Mouse (Mus musculus) MEL (cell line): ENCODE data around the gene Ccdc80. TPM values are rescaled to one million over a fixed set of nuclear protein-coding genes. Genes with fewer than 3 reads are reported as not detected.
A peak's percentile ranks its signal among the peaks of the same experiment; 100 is the strongest.

Experiments used
- DNase-seq: peaks from one replicate; pipeline ENCODE4 v3.0.0; 2011; ENCODE audit warnings: low read depth, low spot score
- H3K27ac ChIP-seq: 2 replicates; pipeline ENCODE4 v1.5.1; 2012; ENCODE audit warnings: low read depth, mild to moderate bottlenecking, control low read depth, low read length, moderate library complexity; ENCODE audit not compliant: control insufficient read depth
- H3K27me3 ChIP-seq, 2 experiments: fragments of 150-350 bp in 1 of 2; sonication (generic) in 1 of 2; 2 replicates each; pipeline ENCODE4 v1.6.1; 2012; ENCODE audit warnings: low read length in 2 of 2, mild to moderate bottlenecking in 2 of 2, improper control_type of control experiment in 1 of 2, moderate library complexity in 1 of 2; ENCODE audit not compliant: insufficient read depth in 2 of 2, control insufficient read depth in 1 of 2
- H3K36me3 ChIP-seq, 2 experiments: 2 replicates each; pipeline ENCODE4 v1.6.1; 2012 to 2014; ENCODE audit warnings: low read length in 2 of 2, improper control_type of control experiment in 1 of 2, inconsistent platforms in 1 of 2, mild to moderate bottlenecking in 1 of 2; ENCODE audit not compliant: insufficient read depth in 2 of 2, control insufficient read depth in 1 of 2
- H3K4me1 ChIP-seq, 2 experiments: fragments of 150-350 bp in 1 of 2; sonication (generic) in 1 of 2; 2 replicates each; pipeline ENCODE4 v1.6.1; 2012; ENCODE audit warnings: low read length in 2 of 2, improper control_type of control experiment in 1 of 2, mild to moderate bottlenecking in 1 of 2; ENCODE audit not compliant: insufficient read depth in 2 of 2, control insufficient read depth in 1 of 2
- H3K4me3 ChIP-seq, 2 experiments: fragments of 150-350 bp in 1 of 2; sonication (generic) in 1 of 2; 2 replicates each; pipeline ENCODE4 v1.5.1; 2012; ENCODE audit warnings: low read depth in 2 of 2, low read length in 2 of 2, mild to moderate bottlenecking in 2 of 2, moderate library complexity in 2 of 2, control low read depth in 1 of 2, improper control_type of control experiment in 1 of 2; ENCODE audit not compliant: control insufficient read depth in 1 of 2, insufficient read depth in 1 of 2
- H3K79me2 ChIP-seq: 2 replicates; pipeline ENCODE4 v1.6.1; 2012; ENCODE audit warnings: mild to moderate bottlenecking, low read length, moderate library complexity; ENCODE audit not compliant: control insufficient read depth, poor library complexity, insufficient read depth
- H3K9ac ChIP-seq: 2 replicates; pipeline ENCODE4 v1.6.1; 2012; ENCODE audit warnings: low read depth, mild to moderate bottlenecking, control low read depth, low read length, moderate library complexity; ENCODE audit not compliant: control insufficient read depth, poor library complexity, severe bottlenecking
- H3K9me3 ChIP-seq: fragments of 150-350 bp; sonication (generic); replicated peaks from 2 replicates; pipeline ENCODE4 v1.6.1; 2012; ENCODE audit warnings: mild to moderate bottlenecking, low read length, improper control_type of control experiment, moderate library complexity; ENCODE audit not compliant: insufficient read depth
- CHD1 ChIP-seq: IDR thresholded peaks from 2 replicates; pipeline ENCODE4 v1.6.1; 2012; ENCODE audit warnings: low read depth, mild to moderate bottlenecking, inconsistent platforms, low read length, improper control_type of control experiment
- CHD2 ChIP-seq: IDR thresholded peaks from 2 replicates; pipeline ENCODE4 v1.6.1; 2011; ENCODE audit warnings: low read length, improper control_type of control experiment
- CTCF ChIP-seq, 3 experiments: IDR thresholded peaks in 2 of 3; conservative IDR thresholded peaks in 1 of 3; 2 replicates each; pipeline ENCODE4 v1.5.1; 2011 to 2012; ENCODE audit warnings: low read length in 3 of 3, low read depth in 2 of 3, mild to moderate bottlenecking in 2 of 3, improper control_type of control experiment in 1 of 3, inconsistent platforms in 1 of 3, mixed read lengths in 1 of 3, moderate library complexity in 1 of 3; ENCODE audit not compliant: control insufficient read depth in 1 of 3, insufficient read depth in 1 of 3, poor library complexity in 1 of 3, severe bottlenecking in 1 of 3
- EP300 ChIP-seq, 2 experiments: IDR thresholded peaks; 2 replicates each; pipeline ENCODE4 v1.6.1; 2011; ENCODE audit warnings: improper control_type of control experiment in 2 of 2, low read length in 2 of 2, low read depth in 1 of 2, mild to moderate bottlenecking in 1 of 2
- GATA1 ChIP-seq: IDR thresholded peaks from 2 replicates; pipeline ENCODE4 v1.6.1; 2011; ENCODE audit warnings: low read depth, low read length, improper control_type of control experiment
- HCFC1 ChIP-seq: IDR thresholded peaks from 2 replicates; pipeline ENCODE4 v1.6.1; 2012; ENCODE audit warnings: low read depth, mild to moderate bottlenecking, inconsistent platforms, low read length, improper control_type of control experiment, moderate library complexity
- KAT2A ChIP-seq: conservative IDR thresholded peaks from 2 replicates; pipeline ENCODE4 v1.6.1; 2012; ENCODE audit warnings: low read depth, low read length, improper control_type of control experiment, inconsistent platforms
- MAFK ChIP-seq: IDR thresholded peaks from 2 replicates; pipeline ENCODE4 v1.6.1; 2011; ENCODE audit warnings: low read depth, mild to moderate bottlenecking, low read length, improper control_type of control experiment, borderline replicate concordance
- MAZ ChIP-seq: IDR thresholded peaks from 2 replicates; pipeline ENCODE4 v1.6.1; 2012; ENCODE audit warnings: low read depth, mild to moderate bottlenecking, inconsistent platforms, low read length, improper control_type of control experiment
- MXI1 ChIP-seq: IDR thresholded peaks from 2 replicates; pipeline ENCODE4 v1.6.1; 2011; ENCODE audit warnings: mild to moderate bottlenecking, low read depth, low read length, improper control_type of control experiment
- NELFE ChIP-seq: IDR thresholded peaks from 2 replicates; pipeline ENCODE4 v1.6.1; 2011; ENCODE audit warnings: low read depth, low read length, improper control_type of control experiment
- NRF1 ChIP-seq: IDR thresholded peaks from 2 replicates; pipeline ENCODE4 v1.6.1; 2014; ENCODE audit warnings: low read depth, mild to moderate bottlenecking, inconsistent platforms, low read length, improper control_type of control experiment, moderate library complexity; ENCODE audit not compliant: poor library complexity, insufficient read depth, severe bottlenecking
- POLR2A ChIP-seq, 2 experiments: IDR thresholded peaks; 2 replicates each; pipeline ENCODE4 v1.6.1; 2011 to 2012; ENCODE audit warnings: low read length in 2 of 2, mild to moderate bottlenecking in 2 of 2, control low read depth in 1 of 2, improper control_type of control experiment in 1 of 2, low read depth in 1 of 2, moderate library complexity in 1 of 2; ENCODE audit not compliant: control insufficient read depth in 1 of 2, insufficient read depth in 1 of 2, poor library complexity in 1 of 2
- RAD21 ChIP-seq: IDR thresholded peaks from 2 replicates; pipeline ENCODE4 v1.6.1; 2011; ENCODE audit warnings: mild to moderate bottlenecking, low read depth, low read length, improper control_type of control experiment
- SMC3 ChIP-seq: IDR thresholded peaks from 2 replicates; pipeline ENCODE4 v1.6.1; 2011; ENCODE audit warnings: low read depth, low read length, improper control_type of control experiment
- TBP ChIP-seq: IDR thresholded peaks from 2 replicates; pipeline ENCODE4 v1.8.0; 2011; ENCODE audit warnings: low read depth, low read length, improper control_type of control experiment
- USF2 ChIP-seq, 2 experiments: IDR thresholded peaks; 2 replicates each; pipeline ENCODE4 v1.6.1; 2011 to 2012; ENCODE audit warnings: improper control_type of control experiment in 2 of 2, low read length in 2 of 2, borderline replicate concordance in 1 of 2, inconsistent platforms in 1 of 2, low read depth in 1 of 2, mild to moderate bottlenecking in 1 of 2; ENCODE audit not compliant: insufficient read depth in 1 of 2
- ZKSCAN1 ChIP-seq: IDR thresholded peaks from 2 replicates; pipeline ENCODE4 v1.6.1; 2012; ENCODE audit warnings: low read depth, mild to moderate bottlenecking, inconsistent platforms, low read length, improper control_type of control experiment, moderate library complexity
- ZMIZ1 ChIP-seq: IDR thresholded peaks from 2 replicates; pipeline ENCODE4 v1.6.1; 2012; ENCODE audit warnings: low read depth, mild to moderate bottlenecking, inconsistent platforms, low read length, improper control_type of control experiment, moderate library complexity
- ZNF384 ChIP-seq: IDR thresholded peaks from 2 replicates; pipeline ENCODE4 v1.6.1; 2012; ENCODE audit warnings: low read depth, mild to moderate bottlenecking, inconsistent platforms, low read length, improper control_type of control experiment
- polyA plus RNA-seq, 2 experiments: library from polyadenylated mRNA; stranded (reverse) in 1 of 2; unstranded in 1 of 2; fragments of >175 nt in 1 of 2; fragments of >200 nt in 1 of 2; gene quantifications; 2 replicates each; pipeline versions ENCODE4 v1.2.1 to v1.2.4; 2012; ENCODE audit warnings: low replicate concordance in 2 of 2, low read depth in 1 of 2; ENCODE audit not compliant: insufficient read length in 2 of 2, insufficient read depth in 1 of 2, missing spikeins in 1 of 2
- total RNA-seq: library from RNA; depleted of rRNA; stranded (reverse); fragments of 300-350 nt; gene quantifications from 2 replicates; pipeline ENCODE4 v1.2.3, GENCODE M21; 2012

Ccdc80 gene
- total and polyA plus RNA-seq, 3 experiments, result not detected

- H3K9me3 ChIP-seq, result no peaks in the 10 kb centered on the region
- H3K27me3 ChIP-seq, result peaks cover 2 to 4% of the 10 kb centered on the region in 2 experiments; a peak in 2 of 4 replicates
- H3K79me2 ChIP-seq, result no peaks in the 10 kb centered on the region
- peak; percentile 15 for DNase-seq
- no peak overlapping the region for H3K9ac ChIP-seq
- no peaks in the 10 kb centered on the region for H3K4me1 ChIP-seq
- H3K27ac ChIP-seq, result no peak overlapping the region
- H3K36me3 ChIP-seq, result no peaks in the 10 kb centered on the region
- TF ChIP-seq NRF1, result no peak
- TF ChIP-seq EP300 (IDR thresholded peaks at IDR 0.05; ENCODE audit: low read depth in 1 of 2, low read length in 2 of 2), result no peak
- TF ChIP-seq KAT2A, result no peak
- no peak for TF ChIP-seq GATA1
- TF ChIP-seq POLR2A (IDR thresholded peaks at IDR 0.05; ENCODE audit: control insufficient read depth in 1 of 2, insufficient read depth in 1 of 2, low read depth in 1 of 2, low read length in 2 of 2, poor library complexity in 1 of 2), result no peak
- TF ChIP-seq ZKSCAN1, result no peak
- no peak for TF ChIP-seq CHD1
- peak; percentile 41 for TF ChIP-seq RAD21
- no peak for TF ChIP-seq MAZ
- TF ChIP-seq ZNF384, result no peak
- TF ChIP-seq CTCF (IDR thresholded peaks at IDR 0.05 in 2 of 3, conservative IDR thresholded peaks at IDR 0.05 in 1 of 3; ENCODE audit: control insufficient read depth in 1 of 3, insufficient read depth in 1 of 3, low read depth in 2 of 3, low read length in 3 of 3, poor library complexity in 1 of 3, severe bottlenecking in 1 of 3), result peak in 2 of 3 experiments; percentile 33 to 43; a peak in 3 of 6 replicates
- TF ChIP-seq TBP, result no peak
- no peak for TF ChIP-seq NELFE
- no peak for TF ChIP-seq HCFC1
- no peak for TF ChIP-seq ZMIZ1
- TF ChIP-seq MXI1, result no peak
- TF ChIP-seq MAFK, result no peak
- TF ChIP-seq USF2 (IDR thresholded peaks at IDR 0.05; ENCODE audit: borderline replicate concordance in 1 of 2, insufficient read depth in 1 of 2, low read depth in 1 of 2, low read length in 2 of 2), result no peak
- TF ChIP-seq CHD2, result no peak
- TF ChIP-seq SMC3, result peak; percentile 35; the same call in 1 of the 2 replicates
- H3K4me3 ChIP-seq, result no peak overlapping the region
These were observed 29.4 kb downstream of the Ccdc80 start for GRCm38 (mm10) chr16:45122571-45122970.
